Mouse (Mus musculus): Measurements from ENCODE around the gene Carnmt1. TPM values are rescaled to one million over a fixed set of nuclear protein-coding genes. Genes with fewer than 3 reads are reported as not detected.
A peak's percentile ranks its signal among the peaks of the same experiment; 100 is the strongest.

Carnmt1 gene
- total RNA-seq, 2 experiments from 2014 or later, result 39.9 to 65.4 TPM

DNA sequence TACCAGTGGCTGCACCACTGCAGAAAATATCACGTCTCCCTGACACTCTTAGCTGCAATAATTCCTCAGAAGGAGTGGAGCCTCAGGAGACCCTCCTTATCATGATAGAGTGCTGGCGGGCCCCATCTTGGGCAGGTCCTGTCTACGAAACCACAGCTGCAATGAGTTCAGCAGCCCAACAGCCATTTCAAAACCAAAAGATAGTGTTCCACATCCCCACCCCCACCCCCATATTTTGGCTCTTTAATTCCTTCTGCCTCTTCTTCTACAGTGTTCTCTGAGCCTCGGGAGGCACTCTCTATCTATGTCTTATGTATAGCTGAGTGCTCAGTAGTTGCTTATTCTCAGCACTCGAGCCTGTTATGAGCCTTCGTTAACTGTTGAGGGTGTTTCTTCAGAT, 20.1 kb upstream of the Carnmt1 start:
- ATAC-seq (replicated peaks; ENCODE audit: low FRiP score, low TSS enrichment, poor library complexity, severe bottlenecking), result peak; percentile 46

DNA sequence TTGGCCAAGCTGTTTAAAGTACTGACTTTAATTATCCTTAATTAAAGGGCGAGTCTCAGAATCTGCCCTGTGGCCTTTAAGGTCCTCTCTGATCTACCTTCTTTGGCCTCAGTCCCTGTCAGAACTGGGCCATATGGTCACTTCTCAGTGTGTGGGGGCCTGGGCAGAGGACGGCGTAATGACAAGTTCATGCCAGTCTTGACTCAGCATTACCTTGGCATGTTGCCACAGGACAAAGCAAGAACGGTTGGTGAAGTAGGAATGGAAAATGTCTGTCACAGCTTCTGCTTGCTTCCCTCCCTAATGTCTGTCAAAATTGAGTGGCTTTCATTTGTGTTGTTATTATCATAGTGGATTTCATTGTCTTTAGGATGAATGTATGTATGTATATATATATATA, 18.0 kb upstream of the Carnmt1 start:
- ATAC-seq (replicated peaks; ENCODE audit: low FRiP score, low TSS enrichment, poor library complexity, severe bottlenecking), result no peak

DNA sequence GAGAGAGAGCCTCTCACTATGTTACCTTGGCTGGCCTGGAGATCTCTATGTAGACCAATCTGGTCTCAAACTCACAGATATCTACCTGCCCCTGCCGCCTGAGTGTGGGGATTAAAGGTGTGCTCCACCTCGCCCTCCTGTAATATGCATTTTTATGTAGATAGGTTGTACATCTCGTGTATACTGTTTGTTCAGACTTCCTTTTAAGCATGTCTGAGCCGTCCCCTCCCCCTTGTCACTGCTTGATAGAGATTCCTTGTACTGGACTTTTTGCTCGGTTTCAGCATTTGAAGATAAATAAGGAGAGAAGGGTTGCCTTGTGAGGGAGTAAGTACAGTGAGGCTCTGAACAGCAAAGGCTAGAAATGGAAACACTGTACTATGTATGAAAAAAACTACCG, 17.5 kb upstream of the Carnmt1 start:
- ATAC-seq (replicated peaks; ENCODE audit: low FRiP score, low TSS enrichment, poor library complexity, severe bottlenecking), result no peak

DNA sequence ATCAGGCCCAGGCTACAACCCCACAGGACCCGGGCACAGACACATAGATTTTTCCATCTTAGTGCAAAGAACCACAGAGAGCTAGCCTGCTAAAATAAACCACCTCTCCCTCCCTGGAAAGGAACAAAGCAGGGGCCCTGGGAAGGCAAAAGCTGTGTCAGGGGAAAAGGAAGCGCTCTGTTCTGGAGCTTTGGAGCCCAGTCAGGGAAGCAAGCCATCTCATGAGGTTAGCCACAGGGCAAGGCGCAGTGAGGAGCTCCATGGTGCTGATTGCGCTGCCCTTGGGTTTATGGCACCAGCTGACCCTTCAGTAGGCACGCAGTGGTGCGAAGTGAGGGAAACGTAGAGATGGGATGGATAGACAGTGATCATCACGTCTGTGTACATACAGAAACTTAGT, 16.2 kb upstream of the Carnmt1 start:
- no peak for ATAC-seq (replicated peaks; ENCODE audit: low FRiP score, low TSS enrichment, poor library complexity, severe bottlenecking)

- ATAC-seq (replicated peaks; ENCODE audit: low FRiP score, low TSS enrichment, poor library complexity, severe bottlenecking), result no peak
Observed at GRCm38 (mm10) chr19:18654984-18655383, 15.6 kb upstream of the Carnmt1 start.

GRCm38 (mm10) chr19:18655999-18656398, 14.6 kb upstream of the Carnmt1 start:
- no peak for ATAC-seq (replicated peaks; ENCODE audit: low FRiP score, low TSS enrichment, poor library complexity, severe bottlenecking)

DNA sequence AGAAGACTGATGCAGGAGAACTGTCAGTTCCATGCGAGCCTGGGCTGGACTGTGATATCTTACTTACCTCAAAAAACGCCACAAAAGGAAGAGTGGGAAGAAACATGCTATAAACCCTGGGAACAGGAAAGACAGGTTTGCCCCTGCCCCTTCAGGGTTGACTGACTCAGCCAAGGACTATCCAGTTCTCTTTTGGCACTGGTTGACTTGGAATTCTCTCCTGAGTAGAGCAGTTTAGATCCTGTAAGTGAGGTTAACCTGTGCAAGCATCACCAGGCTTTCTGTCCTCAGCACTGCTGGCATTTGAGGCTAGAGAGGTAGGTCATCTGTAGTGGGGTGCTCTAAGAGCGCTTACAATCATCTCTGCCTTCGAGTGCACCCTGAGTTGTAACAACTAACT, 12.1 kb upstream of the Carnmt1 start:
- ATAC-seq (replicated peaks; ENCODE audit: low FRiP score, low TSS enrichment, poor library complexity, severe bottlenecking), result no peak

DNA sequence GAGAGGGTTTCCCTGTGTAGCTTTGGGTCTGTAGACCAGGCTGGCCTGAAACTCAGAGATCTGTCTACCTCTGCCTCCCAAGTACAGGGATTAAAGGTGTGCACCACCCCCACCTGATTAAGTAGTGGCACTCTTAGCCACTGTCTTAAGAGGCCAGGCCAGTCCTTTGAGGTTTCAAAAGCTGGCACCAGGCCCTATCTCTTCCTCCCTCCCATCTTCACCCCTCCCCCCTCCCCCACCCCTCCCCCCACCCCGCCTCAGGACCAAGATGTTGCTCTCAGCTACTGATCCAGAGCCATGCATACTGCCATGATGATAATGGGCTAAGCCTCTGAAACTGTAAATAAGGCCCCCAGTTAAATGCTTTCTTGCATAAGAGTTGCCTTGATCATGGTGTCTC, 11.2 kb upstream of the Carnmt1 start:
- no peak for ATAC-seq (replicated peaks; ENCODE audit: low FRiP score, low TSS enrichment, poor library complexity, severe bottlenecking)

GRCm38 (mm10) chr19:18660466-18660865, 10.1 kb upstream of the Carnmt1 start:
- ATAC-seq (replicated peaks; ENCODE audit: low FRiP score, low TSS enrichment, poor library complexity, severe bottlenecking), result no peak

DNA sequence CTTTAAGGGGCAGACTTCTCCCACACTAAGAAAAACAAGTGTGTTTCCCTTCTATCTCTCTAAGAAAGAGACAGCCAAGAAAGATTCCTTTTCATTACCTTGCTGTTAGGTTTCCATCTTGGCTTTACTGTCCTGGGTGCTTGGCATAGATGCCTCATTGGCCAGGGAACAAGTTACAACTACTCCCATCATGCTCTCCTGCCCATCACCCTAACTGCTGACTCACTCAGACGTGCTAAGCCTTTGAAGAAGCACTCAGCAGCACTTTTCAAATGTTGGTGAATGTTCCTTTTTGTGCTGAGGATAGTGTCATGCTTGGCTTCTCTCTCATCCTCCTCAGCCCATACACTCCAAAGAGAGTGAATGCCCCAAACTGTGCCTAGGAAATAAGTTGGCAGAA, 8.9 kb upstream of the Carnmt1 start:
- ATAC-seq (replicated peaks; ENCODE audit: low FRiP score, low TSS enrichment, poor library complexity, severe bottlenecking), result no peak

- ATAC-seq (replicated peaks; ENCODE audit: low FRiP score, low TSS enrichment, poor library complexity, severe bottlenecking), result peak; percentile 70; the same call in 1 of the 2 replicates
Observed at GRCm38 (mm10) chr19:18663904-18664303, 6.7 kb upstream of the Carnmt1 start.

DNA sequence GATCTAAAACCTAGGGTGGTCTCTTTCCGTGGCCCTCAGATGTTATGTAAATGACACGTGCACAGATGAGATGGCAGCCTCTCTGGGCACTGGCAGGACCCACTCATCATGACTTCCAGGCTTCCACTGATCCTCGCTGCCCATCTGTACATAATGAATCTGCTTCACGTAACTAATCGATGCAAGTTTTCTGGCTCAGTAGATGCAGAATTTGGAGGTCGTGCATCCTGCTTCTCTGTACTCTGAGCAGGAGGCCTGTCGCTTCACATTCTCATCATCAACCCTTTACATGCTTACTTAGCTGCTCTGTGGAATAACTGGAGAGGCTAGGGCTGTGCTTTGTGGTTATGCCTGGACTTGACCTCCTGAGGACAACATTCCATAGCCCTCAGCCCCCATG, 3.6 kb upstream of the Carnmt1 start:
- ATAC-seq (replicated peaks; ENCODE audit: low FRiP score, low TSS enrichment, poor library complexity, severe bottlenecking), result no peak

DNA sequence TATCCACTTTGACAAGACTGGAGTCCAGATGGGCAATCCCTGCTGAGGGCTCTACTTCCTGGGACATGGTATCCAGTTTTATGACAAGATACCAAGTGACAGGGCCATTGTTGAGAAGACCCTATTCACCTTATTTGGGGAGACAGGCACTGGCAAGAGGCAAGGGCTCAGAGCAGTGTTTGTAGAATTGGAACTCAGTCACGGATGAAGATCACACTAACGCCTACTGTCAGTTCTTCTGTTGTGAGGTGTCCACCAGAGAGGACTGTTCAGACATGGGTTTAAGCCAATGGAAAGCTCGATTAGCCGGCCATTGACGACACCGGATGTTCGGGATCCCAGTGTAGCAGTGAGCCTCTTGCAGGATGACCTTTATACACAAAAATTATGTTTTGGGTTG, 1.0 kb upstream of the Carnmt1 start:
- ATAC-seq (replicated peaks; ENCODE audit: low FRiP score, low TSS enrichment, poor library complexity, severe bottlenecking), result no peak

DNA sequence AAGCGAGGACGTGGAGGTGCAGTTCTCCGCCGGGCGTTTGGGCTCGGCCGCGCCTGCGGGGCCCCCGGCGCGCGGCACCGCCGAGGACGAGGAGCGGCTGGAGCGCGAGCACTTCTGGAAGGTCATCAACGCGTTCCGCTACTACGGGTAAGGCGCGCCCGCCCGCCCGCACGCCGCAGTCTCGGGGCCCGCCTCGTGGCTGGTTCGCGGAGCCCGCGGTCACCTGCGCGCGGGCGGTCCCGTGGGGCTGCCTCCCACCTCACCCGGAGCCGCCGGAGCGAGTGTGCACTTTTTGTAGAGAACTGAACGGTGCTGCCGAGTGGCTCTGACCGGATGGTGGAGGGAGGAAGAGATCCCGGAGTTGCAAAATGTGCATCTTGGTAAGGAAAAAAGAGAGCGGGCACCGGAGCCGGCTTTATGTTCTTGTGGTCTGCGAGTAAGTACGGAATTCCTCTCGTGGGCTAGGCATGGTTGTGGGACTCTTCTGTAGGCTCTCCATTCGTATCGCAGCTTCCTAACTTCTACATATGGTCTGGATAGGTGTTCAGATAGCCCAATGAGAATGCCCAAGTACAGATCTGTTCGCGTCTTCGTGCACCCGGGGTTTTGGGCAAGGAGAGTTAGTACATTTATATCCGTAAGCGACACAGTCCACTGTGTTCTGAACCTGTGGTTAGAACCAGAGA, 635 bp downstream of the Carnmt1 start:
- ATAC-seq (replicated peaks; ENCODE audit: low FRiP score, low TSS enrichment, poor library complexity, severe bottlenecking), result peak; percentile 24

DNA sequence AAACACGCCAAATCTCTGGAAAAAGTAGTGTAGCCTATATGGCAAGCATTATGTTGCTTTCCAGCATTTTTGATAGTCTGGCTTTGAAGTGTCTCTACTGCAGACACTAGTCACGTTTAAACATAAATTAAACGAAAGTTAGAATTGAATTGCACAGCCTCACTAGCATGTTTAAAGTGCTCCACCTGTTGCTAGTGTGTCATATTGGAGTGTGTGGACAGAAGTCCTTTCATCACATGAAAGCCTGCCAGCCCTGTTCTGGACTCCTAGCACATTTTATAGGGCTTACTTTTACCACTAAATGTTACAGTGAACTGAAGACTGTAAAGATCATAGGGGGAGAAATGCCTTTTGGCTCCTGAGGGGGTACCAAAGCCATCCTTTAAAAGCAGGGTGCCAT, 1.9 kb downstream of the Carnmt1 start:
- ATAC-seq (replicated peaks; ENCODE audit: low FRiP score, low TSS enrichment, poor library complexity, severe bottlenecking), result no peak

DNA sequence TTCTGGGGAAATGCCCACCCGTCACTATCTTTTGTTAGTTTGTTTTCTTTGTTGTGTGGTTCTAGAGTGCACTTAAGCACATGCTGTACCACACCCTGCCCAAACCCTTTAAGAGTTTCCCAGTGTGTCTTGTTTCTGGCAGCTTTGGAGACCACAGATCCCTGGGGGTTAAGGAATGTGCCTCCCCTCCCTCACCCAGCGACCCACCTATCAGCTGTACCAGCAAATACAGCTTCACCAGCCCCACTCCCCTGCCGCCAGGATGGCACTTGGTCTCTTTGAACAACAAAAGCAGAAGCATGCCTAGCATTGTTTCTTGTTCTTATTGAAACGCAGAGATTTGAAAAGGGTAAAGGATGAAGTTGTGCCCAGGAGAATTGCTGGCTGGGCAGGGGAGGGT, 2.6 kb downstream of the Carnmt1 start:
- ATAC-seq (replicated peaks; ENCODE audit: low FRiP score, low TSS enrichment, poor library complexity, severe bottlenecking), result no peak

- ATAC-seq (replicated peaks; ENCODE audit: low FRiP score, low TSS enrichment, poor library complexity, severe bottlenecking), result peak; percentile 96
Observed at GRCm38 (mm10) chr19:18682142-18682541, 11.6 kb downstream of the Carnmt1 start.

GRCm38 (mm10) chr19:18687556-18687955, 17.0 kb downstream of the Carnmt1 start:
- peak; percentile 70 for ATAC-seq (replicated peaks; ENCODE audit: low FRiP score, low TSS enrichment, poor library complexity, severe bottlenecking)

DNA sequence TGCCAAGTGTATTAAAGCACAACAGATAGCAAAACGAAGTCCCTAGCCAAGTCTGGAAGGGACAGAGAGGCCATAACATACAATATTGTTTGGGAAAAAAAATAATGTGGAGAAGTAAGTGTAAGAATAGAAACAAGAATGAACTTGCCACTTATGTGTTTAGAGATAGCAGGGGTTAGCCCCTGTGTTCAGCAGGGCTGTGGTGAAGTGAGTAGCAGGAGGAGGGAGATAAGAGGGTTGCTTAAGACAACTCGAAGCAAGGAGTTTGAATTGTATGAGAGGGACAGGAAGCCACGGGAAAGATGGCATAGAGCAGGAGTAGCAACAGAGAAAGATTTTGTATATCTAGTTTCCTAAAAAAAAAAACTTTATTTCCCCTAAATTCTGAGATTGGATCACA, 21.6 kb downstream of the Carnmt1 start:
- peak; percentile 96 for ATAC-seq (replicated peaks; ENCODE audit: low FRiP score, low TSS enrichment, poor library complexity, severe bottlenecking)

- ATAC-seq (replicated peaks; ENCODE audit: low FRiP score, low TSS enrichment, poor library complexity, severe bottlenecking), result no peak
Observed at GRCm38 (mm10) chr19:18692768-18693167, 22.2 kb downstream of the Carnmt1 start.

GRCm38 (mm10) chr19:18695116-18695515, 24.6 kb downstream of the Carnmt1 start:
- no peak for ATAC-seq (replicated peaks; ENCODE audit: low FRiP score, low TSS enrichment, poor library complexity, severe bottlenecking)

DNA sequence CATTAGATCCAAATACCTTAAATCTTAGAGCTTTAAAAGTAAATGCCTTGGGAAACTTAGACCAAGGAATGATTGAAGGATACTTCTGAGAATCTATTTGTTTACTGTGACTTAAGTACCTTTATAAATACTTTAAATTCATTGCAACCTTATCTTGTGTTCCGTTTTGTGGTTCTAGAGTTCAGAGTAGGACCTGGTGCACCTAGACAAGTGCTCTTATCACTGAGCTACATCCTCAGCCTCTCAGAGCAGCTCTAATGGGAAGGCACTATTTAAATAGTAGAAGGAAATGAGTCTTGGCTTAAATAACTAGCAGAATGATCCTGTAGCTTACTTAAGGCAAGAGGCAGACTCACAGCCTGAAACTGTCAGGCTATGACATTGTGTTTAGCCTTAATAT, 25.0 kb downstream of the Carnmt1 start:
- peak; percentile 69 for ATAC-seq (replicated peaks; ENCODE audit: low FRiP score, low TSS enrichment, poor library complexity, severe bottlenecking)

Measured in megakaryocyte-erythroid progenitor cell, adult 5-6 weeks (primary cell).